Mouse (Mus musculus) hindbrain, embryonic 12.5 days (tissue): Measurements from ENCODE around the gene Krt82. TPM values are rescaled to one million over a fixed set of nuclear protein-coding genes. Genes with fewer than 3 reads are reported as not detected.

Source experiments
- ATAC-seq: fragments of 200-750 bp; cut with Nextera tagmentation; 2 replicates; pipeline ENCODE4 v1.8.0; 2017; ENCODE audit warnings: moderate TSS enrichment; ENCODE audit not compliant: low FRiP score
- H3K27ac ChIP-seq: fragments of 300-500 bp; sonication (generic); 2 replicates; pipeline ENCODE4 v1.5.1; 2016; ENCODE audit warnings: mild to moderate bottlenecking
- H3K27me3 ChIP-seq: fragments of 300-500 bp; sonication (generic); 2 replicates; pipeline ENCODE4 v1.6.1; 2016; ENCODE audit warnings: mild to moderate bottlenecking
- H3K36me3 ChIP-seq: fragments of 300-500 bp; sonication (generic); 2 replicates; pipeline ENCODE4 v1.6.1; 2016; ENCODE audit warnings: mild to moderate bottlenecking
- H3K4me1 ChIP-seq: fragments of 300-500 bp; sonication (generic); 2 replicates; pipeline ENCODE4 v1.6.1; 2016
- H3K4me2 ChIP-seq: fragments of 300-500 bp; sonication (generic); replicated peaks from 2 replicates; pipeline ENCODE4 v1.6.1; 2016; ENCODE audit warnings: mild to moderate bottlenecking
- H3K4me3 ChIP-seq: fragments of 300-500 bp; sonication (generic); 2 replicates; pipeline ENCODE4 v1.5.1; 2016; ENCODE audit warnings: mild to moderate bottlenecking
- H3K9ac ChIP-seq: fragments of 300-500 bp; sonication (generic); 2 replicates; pipeline ENCODE4 v1.6.1; 2016; ENCODE audit warnings: mild to moderate bottlenecking, moderate library complexity
- H3K9me3 ChIP-seq: fragments of 300-500 bp; sonication (generic); replicated peaks from 2 replicates; pipeline ENCODE4 v1.6.1; 2016; ENCODE audit warnings: mild to moderate bottlenecking
- WGBS: fragments of 180-500 bp; shearing (Covaris S2); methylation state at CpG from one replicate; pipeline ENCODE4 v1.1.7; 2016; 5-methylcytosine and 5-hydroxymethylcytosine counted together
- microRNA-seq: library from miRNA; unstranded; fragments of <30 nt; microRNA quantifications from one replicate; pipeline ENCODE4, GENCODE M21; 2017
- polyA plus RNA-seq: library from polyadenylated mRNA; unstranded; fragments of >200 nt; fragmentation: Nextera tagmentation; extraction: Ambion mirVana; gene quantifications from 2 replicates; pipeline ENCODE4 v1.2.1, GENCODE M21; 2016

Krt82 gene
- polyA plus RNA-seq, 1 experiment from 2014 or later: not detected

- Histone ChIP-seq H3K4me2 (no peak overlapping the region), H3K36me3 (no peaks in the 10 kb centered on the region), H3K9ac (no peak overlapping the region), H3K27ac (no peak overlapping the region), H3K4me1 (no peaks in the 10 kb centered on the region), H3K27me3 (0 out of 2 replicates have a peak, but pooled peaks cover 4% of the 10 kb centered on the region), H3K4me3 (no peak overlapping the region), H3K9me3 (no peaks in the 10 kb centered on the region)
- no peak for ATAC-seq
- 47% methylated on average over 2 of the region's 2 CpGs for WGBS
Measured at GRCm38 (mm10) chr15:101497181-101497580, 53.3 kb downstream of the Krt82 start.

GRCm38 (mm10) chr15:101495266-101495665 lies 55.2 kb downstream of the Krt82 start:
- WGBS: 86% methylated on average over 8 of the region's 8 CpGs
- ATAC-seq: no peak

GRCm38 (mm10) chr15:101494203-101494602 lies 56.3 kb downstream of the Krt82 start:
- WGBS: 56% methylated on average over 1 of the region's 1 CpGs
- no peaks in the 10 kb centered on the region for H3K9me3 ChIP-seq
- no peak overlapping the region for H3K4me3 ChIP-seq
- no peak for ATAC-seq
- H3K27ac ChIP-seq: no peak overlapping the region
- 0 out of 2 replicates have a peak, but pooled peaks cover 4% of the 10 kb centered on the region for H3K27me3 ChIP-seq
- H3K36me3 ChIP-seq: no peaks in the 10 kb centered on the region
- H3K4me2 ChIP-seq: no peak overlapping the region
- H3K4me1 ChIP-seq: no peaks in the 10 kb centered on the region
- no peak overlapping the region for H3K9ac ChIP-seq

More at GRCm38 (mm10) chr15:101495266-101495665, 55.2 kb downstream of the Krt82 start:
- H3K9me3 ChIP-seq: no peaks in the 10 kb centered on the region
- no peaks in the 10 kb centered on the region for H3K4me1 ChIP-seq
- no peak overlapping the region for H3K4me2 ChIP-seq
- no peak overlapping the region for H3K9ac ChIP-seq
- H3K36me3 ChIP-seq: no peaks in the 10 kb centered on the region
- H3K27me3 ChIP-seq: 0 out of 2 replicates have a peak, but pooled peaks cover 4% of the 10 kb centered on the region
- H3K27ac ChIP-seq: no peak overlapping the region
- no peak overlapping the region for H3K4me3 ChIP-seq

GRCm38 (mm10) chr15:101493713-101494112 lies 56.8 kb downstream of the Krt82 start:
- Histone ChIP-seq H3K4me1 (no peaks in the 10 kb centered on the region), H3K4me3 (no peak overlapping the region), H3K9ac (no peak overlapping the region), H3K4me2 (no peak overlapping the region), H3K27me3 (0 out of 2 replicates have a peak, but pooled peaks cover 4% of the 10 kb centered on the region), H3K9me3 (no peaks in the 10 kb centered on the region), H3K36me3 (no peaks in the 10 kb centered on the region), H3K27ac (no peak overlapping the region)
- WGBS: 90% methylated on average over 6 of the region's 6 CpGs
- ATAC-seq: no peak

- Histone ChIP-seq H3K9me3 (no peaks in the 10 kb centered on the region), H3K9ac (no peak overlapping the region), H3K27ac (no peak overlapping the region), H3K4me3 (no peak overlapping the region), H3K27me3 (0 out of 2 replicates have a peak, but pooled peaks cover 4% of the 10 kb centered on the region), H3K36me3 (no peaks in the 10 kb centered on the region), H3K4me2 (no peak overlapping the region), H3K4me1 (no peaks in the 10 kb centered on the region)
- 72% methylated on average over 8 of the region's 8 CpGs for WGBS
- no peak for ATAC-seq
Measured at GRCm38 (mm10) chr15:101492718-101493117, 57.7 kb downstream of the Krt82 start.

- Histone ChIP-seq H3K27ac (no peak within 1 kb of the TSS), H3K4me3 (no peak within 1 kb of the TSS), H3K27me3 (0 out of 2 replicates have a peak, but pooled peaks cover 4% of the 10 kb centered on the region), H3K9ac (no peak within 1 kb of the TSS), H3K36me3 (no peaks in the 10 kb centered on the region), H3K4me2 (no peak within 1 kb of the TSS), H3K4me1 (no peaks in the 10 kb centered on the region), H3K9me3 (no peaks in the 10 kb centered on the region)
- 69% methylated on average over 6 of the region's 6 CpGs for WGBS
- no peak for ATAC-seq
Measured at GRCm38 (mm10) chr15:101491431-101491830, 59.0 kb downstream of the Krt82 start, which contains the start of gene Krt83. Gene Krt83, minus strand, starts transcription at chr15:101491512.

Small RNAs within 50 kb of the gene (microRNA-seq; reads per million reads assigned to microRNA genes)
- gene Gm44393 (not detected), gene Gm44460 (not detected)

Other genes starting within 250 kb of the Krt82 start
- 0.14 and 0.21 TPM in 2 replicates for gene Krt80, start 180.5 kb downstream of the Krt82 start, polyA plus RNA-seq
- gene Krt7, start 139.6 kb downstream of the Krt82 start, polyA plus RNA-seq: 8.8 and 10.5 TPM in 2 replicates
- gene Krt87, start 111.9 kb downstream of the Krt82 start, polyA plus RNA-seq: 0.39 and 0.48 TPM in 2 replicates
- not detected in 2 replicates for gene Krt88, start 102.9 kb downstream of the Krt82 start, polyA plus RNA-seq
- not detected in 2 replicates for gene Krt81, start 86.9 kb downstream of the Krt82 start, polyA plus RNA-seq
- gene Krt86, start 77.2 kb downstream of the Krt82 start, polyA plus RNA-seq: not detected in 2 replicates
- not detected in 2 replicates for gene Krt83, start 59.2 kb downstream of the Krt82 start, polyA plus RNA-seq
- gene Gm49425, start 33.4 kb downstream of the Krt82 start, polyA plus RNA-seq: not detected in 2 replicates
- not detected in 2 replicates for gene Krt84, start 17.8 kb downstream of the Krt82 start, polyA plus RNA-seq
- gene Krt90, start 12.3 kb upstream of the Krt82 start, polyA plus RNA-seq: 0.14 and 0.30 TPM in 2 replicates
- 0.08 and 0.18 TPM in 2 replicates for gene Krt75, start 23.2 kb upstream of the Krt82 start, polyA plus RNA-seq
- gene Gm5414, start 77.5 kb upstream of the Krt82 start, polyA plus RNA-seq: not detected in 2 replicates
- not detected in 2 replicates for gene Gm5478, start 96.7 kb upstream of the Krt82 start, polyA plus RNA-seq
- gene Krt6b, start 129.6 kb upstream of the Krt82 start, polyA plus RNA-seq: not detected in 2 replicates
- gene Krt6a, start 143.6 kb upstream of the Krt82 start, polyA plus RNA-seq: not detected in 2 replicates
- gene Krt5, start 162.2 kb upstream of the Krt82 start, polyA plus RNA-seq: 14.1 and 16.6 TPM in 2 replicates
- not detected in 2 replicates for gene Krt71, start 192.4 kb upstream of the Krt82 start, polyA plus RNA-seq
- not detected in 2 replicates for gene Krt72, start 235.8 kb upstream of the Krt82 start, polyA plus RNA-seq